Mouse (Mus musculus): Measurements from ENCODE around the gene Fbrsl1. TPM values are rescaled to one million over a fixed set of nuclear protein-coding genes. Genes with fewer than 3 reads are reported as not detected.

Fbrsl1 gene
- polyA plus RNA-seq, 1 experiment from 2014 or later, result 16.7 TPM

GRCm38 (mm10) chr5:110484711-110485110 is 36.4 kb upstream of the Fbrsl1 start:
- Histone ChIP-seq H3K4me1 (ENCODE audit: control insufficient read depth, insufficient read depth, low read length) (peaks cover 4% of the 10 kb centered on the region), H3K9ac (ENCODE audit: low read depth, low read length) (no peak overlapping the region), H3K27me3 (ENCODE audit: control insufficient read depth, insufficient read depth, low read length) (peaks cover 9% of the 10 kb centered on the region), H3K4me3 (ENCODE audit: low read length) (no peak overlapping the region), H3K36me3 (ENCODE audit: control insufficient read depth, insufficient read depth, low read length) (no peaks in the 10 kb centered on the region), H3K9me3 (ENCODE audit: control insufficient read depth, low read length) (no peaks in the 10 kb centered on the region), H3K27ac (ENCODE audit: low read depth, low read length) (no peak overlapping the region), H3K4me2 (replicated peaks; ENCODE audit: low read depth, low read length) (no peak overlapping the region)
- no peak for ATAC-seq (ENCODE audit: low FRiP score, low TSS enrichment)
- WGBS, result 82% methylated on average over 3 of the region's 3 CpGs

- Histone ChIP-seq H3K9me3 (ENCODE audit: control insufficient read depth, low read length) (no peaks in the 10 kb centered on the region), H3K27me3 (ENCODE audit: control insufficient read depth, insufficient read depth, low read length) (peaks cover 9% of the 10 kb centered on the region), H3K4me3 (ENCODE audit: low read length) (no peak overlapping the region), H3K27ac (ENCODE audit: low read depth, low read length) (no peak overlapping the region), H3K4me2 (replicated peaks; ENCODE audit: low read depth, low read length) (no peak overlapping the region), H3K4me1 (ENCODE audit: control insufficient read depth, insufficient read depth, low read length) (no peaks in the 10 kb centered on the region), H3K9ac (ENCODE audit: low read depth, low read length) (no peak overlapping the region), H3K36me3 (ENCODE audit: control insufficient read depth, insufficient read depth, low read length) (no peaks in the 10 kb centered on the region)
- no peak for ATAC-seq (ENCODE audit: low FRiP score, low TSS enrichment)
- WGBS, result 68% methylated on average over 8 of the region's 8 CpGs
These were observed 30.9 kb upstream of the Fbrsl1 start for GRCm38 (mm10) chr5:110479228-110479627.

- H3K9me3 ChIP-seq (ENCODE audit: control insufficient read depth, low read length), result no peaks in the 10 kb centered on the region
- H3K4me3 ChIP-seq (ENCODE audit: low read length), result no peak overlapping the region
- H3K4me2 ChIP-seq (replicated peaks; ENCODE audit: low read depth, low read length), result no peak overlapping the region
- no peaks in the 10 kb centered on the region for H3K4me1 ChIP-seq (ENCODE audit: control insufficient read depth, insufficient read depth, low read length)
- no peak overlapping the region for H3K27ac ChIP-seq (ENCODE audit: low read depth, low read length)
- no peaks in the 10 kb centered on the region for H3K36me3 ChIP-seq (ENCODE audit: control insufficient read depth, insufficient read depth, low read length)
- ATAC-seq (ENCODE audit: low FRiP score, low TSS enrichment), result no peak
- no peak overlapping the region for H3K9ac ChIP-seq (ENCODE audit: low read depth, low read length)
- H3K27me3 ChIP-seq (ENCODE audit: control insufficient read depth, insufficient read depth, low read length), result no peaks in the 10 kb centered on the region
- WGBS, result 78% methylated on average over 11 of the region's 11 CpGs
These were observed 25.9 kb upstream of the Fbrsl1 start for GRCm38 (mm10) chr5:110474156-110474555.

- Histone ChIP-seq H3K4me3 (ENCODE audit: low read length) (no peak overlapping the region), H3K4me2 (replicated peaks; ENCODE audit: low read depth, low read length) (no peak overlapping the region), H3K4me1 (ENCODE audit: control insufficient read depth, insufficient read depth, low read length) (no peaks in the 10 kb centered on the region), H3K27ac (ENCODE audit: low read depth, low read length) (no peak overlapping the region), H3K27me3 (ENCODE audit: control insufficient read depth, insufficient read depth, low read length) (no peaks in the 10 kb centered on the region), H3K9ac (ENCODE audit: low read depth, low read length) (no peak overlapping the region), H3K9me3 (ENCODE audit: control insufficient read depth, low read length) (no peaks in the 10 kb centered on the region), H3K36me3 (ENCODE audit: control insufficient read depth, insufficient read depth, low read length) (no peaks in the 10 kb centered on the region)
- 16% methylated on average over 1 of the region's 1 CpGs for WGBS
- no peak for ATAC-seq (ENCODE audit: low FRiP score, low TSS enrichment)
These were observed 24.5 kb upstream of the Fbrsl1 start for GRCm38 (mm10) chr5:110472834-110473233.

- no peaks in the 10 kb centered on the region for H3K4me1 ChIP-seq (ENCODE audit: control insufficient read depth, insufficient read depth, low read length)
- ATAC-seq (ENCODE audit: low FRiP score, low TSS enrichment), result 0 out of 2 replicates have a peak, but pooled peaks have one; percentile 26
- H3K4me3 ChIP-seq (ENCODE audit: low read length), result no peak overlapping the region
- H3K36me3 ChIP-seq (ENCODE audit: control insufficient read depth, insufficient read depth, low read length), result no peaks in the 10 kb centered on the region
- no peak overlapping the region for H3K9ac ChIP-seq (ENCODE audit: low read depth, low read length)
- no peak overlapping the region for H3K27ac ChIP-seq (ENCODE audit: low read depth, low read length)
- H3K9me3 ChIP-seq (ENCODE audit: control insufficient read depth, low read length), result no peaks in the 10 kb centered on the region
- 18% methylated on average over 5 of the region's 5 CpGs for WGBS
- H3K4me2 ChIP-seq (replicated peaks; ENCODE audit: low read depth, low read length), result no peak overlapping the region
- H3K27me3 ChIP-seq (ENCODE audit: control insufficient read depth, insufficient read depth, low read length), result no peaks in the 10 kb centered on the region
These were observed 23.7 kb upstream of the Fbrsl1 start for GRCm38 (mm10) chr5:110471981-110472476.

GRCm38 (mm10) chr5:110471285-110471684 is 23.0 kb upstream of the Fbrsl1 start:
- Histone ChIP-seq H3K4me3 (ENCODE audit: low read length) (no peak overlapping the region), H3K4me2 (replicated peaks; ENCODE audit: low read depth, low read length) (no peak overlapping the region), H3K27ac (ENCODE audit: low read depth, low read length) (no peak overlapping the region), H3K36me3 (ENCODE audit: control insufficient read depth, insufficient read depth, low read length) (no peaks in the 10 kb centered on the region), H3K9ac (ENCODE audit: low read depth, low read length) (no peak overlapping the region), H3K9me3 (ENCODE audit: control insufficient read depth, low read length) (no peaks in the 10 kb centered on the region), H3K4me1 (ENCODE audit: control insufficient read depth, insufficient read depth, low read length) (no peaks in the 10 kb centered on the region), H3K27me3 (ENCODE audit: control insufficient read depth, insufficient read depth, low read length) (no peaks in the 10 kb centered on the region)
- WGBS, result 32% methylated on average over 4 of the region's 4 CpGs
- no peak for ATAC-seq (ENCODE audit: low FRiP score, low TSS enrichment)

GRCm38 (mm10) chr5:110469227-110469925 is 21.1 kb upstream of the Fbrsl1 start:
- WGBS, result 80% methylated on average over 8 of the region's 8 CpGs
- no peak overlapping the region for H3K4me2 ChIP-seq (replicated peaks; ENCODE audit: low read depth, low read length)
- H3K4me3 ChIP-seq (ENCODE audit: low read length), result no peak overlapping the region
- no peaks in the 10 kb centered on the region for H3K4me1 ChIP-seq (ENCODE audit: control insufficient read depth, insufficient read depth, low read length)
- H3K36me3 ChIP-seq (ENCODE audit: control insufficient read depth, insufficient read depth, low read length), result no peaks in the 10 kb centered on the region
- no peak overlapping the region for H3K27ac ChIP-seq (ENCODE audit: low read depth, low read length)
- no peaks in the 10 kb centered on the region for H3K9me3 ChIP-seq (ENCODE audit: control insufficient read depth, low read length)
- H3K27me3 ChIP-seq (ENCODE audit: control insufficient read depth, insufficient read depth, low read length), result no peaks in the 10 kb centered on the region
- no peak for ATAC-seq (ENCODE audit: low FRiP score, low TSS enrichment)
- no peak overlapping the region for H3K9ac ChIP-seq (ENCODE audit: low read depth, low read length)

GRCm38 (mm10) chr5:110468296-110468695 is 20.0 kb upstream of the Fbrsl1 start:
- H3K9me3 ChIP-seq (ENCODE audit: control insufficient read depth, low read length), result no peaks in the 10 kb centered on the region
- H3K9ac ChIP-seq (ENCODE audit: low read depth, low read length), result no peak overlapping the region

GRCm38 (mm10) chr5:110467725-110468124 is 19.4 kb upstream of the Fbrsl1 start:
- H3K27me3 ChIP-seq (ENCODE audit: control insufficient read depth, insufficient read depth, low read length), result no peaks in the 10 kb centered on the region
- H3K4me2 ChIP-seq (replicated peaks; ENCODE audit: low read depth, low read length), result no peak overlapping the region
- 84% methylated on average over 6 of the region's 6 CpGs for WGBS
- no peak overlapping the region for H3K27ac ChIP-seq (ENCODE audit: low read depth, low read length)
- H3K4me1 ChIP-seq (ENCODE audit: control insufficient read depth, insufficient read depth, low read length), result no peaks in the 10 kb centered on the region
- no peak for ATAC-seq (ENCODE audit: low FRiP score, low TSS enrichment)
- H3K4me3 ChIP-seq (ENCODE audit: low read length), result no peak overlapping the region
- H3K9me3 ChIP-seq (ENCODE audit: control insufficient read depth, low read length), result no peaks in the 10 kb centered on the region
- H3K9ac ChIP-seq (ENCODE audit: low read depth, low read length), result no peak overlapping the region
- no peaks in the 10 kb centered on the region for H3K36me3 ChIP-seq (ENCODE audit: control insufficient read depth, insufficient read depth, low read length)

More at GRCm38 (mm10) chr5:110468296-110468695, 20.0 kb upstream of the Fbrsl1 start:
- Histone ChIP-seq H3K4me1 (ENCODE audit: control insufficient read depth, insufficient read depth, low read length) (no peaks in the 10 kb centered on the region), H3K27me3 (ENCODE audit: control insufficient read depth, insufficient read depth, low read length) (no peaks in the 10 kb centered on the region), H3K36me3 (ENCODE audit: control insufficient read depth, insufficient read depth, low read length) (no peaks in the 10 kb centered on the region), H3K4me2 (replicated peaks; ENCODE audit: low read depth, low read length) (no peak overlapping the region), H3K4me3 (ENCODE audit: low read length) (no peak overlapping the region), H3K27ac (ENCODE audit: low read depth, low read length) (no peak overlapping the region)
- no peak for ATAC-seq (ENCODE audit: low FRiP score, low TSS enrichment)
- WGBS, result 83% methylated on average over 4 of the region's 4 CpGs

Data from kidney, embryonic 14.5 days (tissue).